Mouse (Mus musculus) erythroblast, embryonic 14.5 days (primary cell): Measurements from ENCODE around the gene Mbnl2.

Experiments used
- GATA1 ChIP-seq: IDR thresholded peaks from 2 replicates; pipeline ENCODE4 v1.6.1; 2012; ENCODE audit warnings: low read length, inconsistent platforms, mixed read lengths
- TAL1 ChIP-seq: IDR thresholded peaks from 3 replicates; pipeline ENCODE4 v1.6.1; 2012; ENCODE audit warnings: low read length, inconsistent platforms, mixed read lengths

DNA sequence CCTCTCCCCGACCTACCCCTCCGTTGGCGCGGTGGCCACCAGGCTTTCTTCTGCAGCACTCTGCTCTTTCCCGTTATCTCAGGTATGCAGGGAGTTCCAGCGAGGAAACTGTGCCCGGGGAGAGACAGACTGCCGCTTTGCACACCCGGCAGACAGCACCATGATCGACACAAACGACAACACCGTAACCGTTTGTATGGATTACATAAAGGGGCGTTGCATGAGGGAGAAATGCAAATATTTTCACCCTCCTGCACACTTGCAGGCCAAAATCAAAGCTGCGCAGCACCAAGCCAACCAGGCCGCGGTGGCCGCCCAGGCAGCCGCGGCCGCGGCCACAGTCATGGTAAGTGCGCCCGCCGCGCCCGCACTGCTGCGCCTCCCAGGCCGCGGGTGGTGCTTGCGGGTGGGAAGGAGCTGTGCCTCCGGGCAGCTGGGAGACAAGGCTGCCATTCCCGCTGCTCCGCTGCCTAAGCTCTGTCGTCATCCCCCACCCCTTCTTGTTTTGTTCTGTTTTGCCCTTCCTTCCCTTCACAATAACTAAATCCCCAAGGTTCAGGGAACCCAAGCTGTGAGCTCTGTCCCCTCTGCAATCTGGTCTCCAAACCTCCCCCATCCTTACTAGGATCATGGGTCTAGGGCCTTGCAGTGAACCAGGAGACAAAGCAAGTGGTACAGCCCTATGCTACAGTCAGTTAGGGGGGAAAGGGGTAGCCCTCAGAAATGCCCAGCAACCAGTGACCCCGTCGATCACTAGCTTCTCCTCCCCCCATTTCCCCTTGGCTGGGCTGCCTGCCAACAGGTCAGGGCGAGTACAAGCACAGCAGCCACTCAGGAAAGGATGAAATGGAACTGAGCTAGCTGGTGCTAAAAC, 113.6 kb downstream of the Mbnl2 start:
- TF ChIP-seq GATA1: no peak
- no peak for TF ChIP-seq TAL1
